Mouse (Mus musculus): ENCODE measurements around the gene Gm34653. TPM values are rescaled to one million over a fixed set of nuclear protein-coding genes. Genes with fewer than 3 reads are reported as not detected.

Gm34653 gene
- polyA plus RNA-seq, 1 experiment: not detected

- H3K4me1 ChIP-seq (ENCODE audit: control insufficient read depth, insufficient read depth, low read length): peaks cover 29% of the 10 kb centered on the region
These were observed 31.0 kb upstream of the Gm34653 start for GRCm38 (mm10) chr2:34801516-34802482.

GRCm38 (mm10) chr2:34802565-34803245, 30.1 kb upstream of the Gm34653 start:
- peak overlapping the region; percentile 94 for H3K4me3 ChIP-seq (ENCODE audit: insufficient read depth, low read length)
- peak overlapping the region; percentile 79 for H3K27ac ChIP-seq (ENCODE audit: insufficient read depth, low read depth, low read length)
- H3K4me1 ChIP-seq (ENCODE audit: control insufficient read depth, insufficient read depth, low read length): peaks cover 35% of the 10 kb centered on the region

More at GRCm38 (mm10) chr2:34801516-34802482, 31.0 kb upstream of the Gm34653 start:
- Histone ChIP-seq H3K27ac (ENCODE audit: insufficient read depth, low read depth, low read length) (peak overlapping the region; percentile 79), H3K4me3 (ENCODE audit: insufficient read depth, low read length) (peak overlapping the region; percentile 94)
- TF ChIP-seq POLR2A (IDR thresholded peaks at IDR 0.05; ENCODE audit: borderline replicate concordance, low read depth, low read length): no peak
- no peak for TF ChIP-seq CTCF (IDR thresholded peaks at IDR 0.05; ENCODE audit: low read depth, low read length)

DNA sequence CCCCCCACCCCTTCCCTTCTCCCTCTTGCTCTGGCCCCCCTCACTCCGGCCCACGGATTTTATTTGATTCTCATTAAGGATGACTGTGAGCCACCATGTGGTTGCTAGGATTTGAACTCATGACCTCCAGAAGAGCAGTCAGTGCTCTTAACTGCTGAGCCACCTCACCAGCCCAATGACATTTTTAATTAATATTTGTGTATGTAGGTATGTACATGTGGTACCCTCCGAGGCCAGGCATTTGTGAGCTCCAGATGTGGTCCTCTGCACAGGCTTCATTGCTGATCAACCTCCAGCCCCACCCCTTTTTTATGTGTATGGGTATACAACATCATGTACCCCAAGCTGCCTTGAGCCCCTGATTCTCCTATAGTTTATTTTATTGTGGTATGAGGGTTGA, 29.1 kb upstream of the Gm34653 start:
- no peak overlapping the region for H3K27ac ChIP-seq (ENCODE audit: insufficient read depth, low read depth, low read length)
- TF ChIP-seq POLR2A (IDR thresholded peaks at IDR 0.05; ENCODE audit: borderline replicate concordance, low read depth, low read length): no peak
- TF ChIP-seq CTCF (IDR thresholded peaks at IDR 0.05; ENCODE audit: low read depth, low read length): no peak
- peak overlapping the region; percentile 30 for H3K4me3 ChIP-seq (ENCODE audit: insufficient read depth, low read length)

DNA sequence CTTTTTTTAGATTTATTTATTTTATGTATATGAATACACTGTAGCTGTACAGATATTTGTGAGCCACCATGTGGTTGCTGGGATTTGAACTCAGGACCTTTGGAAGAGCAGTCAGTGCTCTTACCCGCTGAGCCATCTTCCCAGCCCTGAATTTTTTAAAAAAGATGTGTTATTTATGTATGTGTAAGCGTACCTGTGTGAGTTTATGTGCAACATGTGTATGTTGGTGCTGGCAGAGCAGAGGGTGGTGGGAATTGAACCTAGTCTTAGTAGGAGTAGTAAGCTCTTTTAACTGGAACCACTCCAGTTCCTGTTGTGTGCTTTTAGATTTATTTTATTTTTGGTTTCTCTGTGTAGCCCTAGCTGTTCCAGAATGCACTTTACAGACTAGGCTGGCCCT, 28.6 kb upstream of the Gm34653 start:
- TF ChIP-seq POLR2A (IDR thresholded peaks at IDR 0.05; ENCODE audit: borderline replicate concordance, low read depth, low read length) (no peak), CTCF (IDR thresholded peaks at IDR 0.05; ENCODE audit: low read depth, low read length) (no peak)
- H3K4me1 ChIP-seq (ENCODE audit: control insufficient read depth, insufficient read depth, low read length): peaks cover 37% of the 10 kb centered on the region
- no peak overlapping the region for H3K27ac ChIP-seq (ENCODE audit: insufficient read depth, low read depth, low read length)
- no peak overlapping the region for H3K4me3 ChIP-seq (ENCODE audit: insufficient read depth, low read length)

More for the DNA sequence above, 29.1 kb upstream of the Gm34653 start:
- peaks cover 40% of the 10 kb centered on the region for H3K4me1 ChIP-seq (ENCODE audit: control insufficient read depth, insufficient read depth, low read length)

DNA sequence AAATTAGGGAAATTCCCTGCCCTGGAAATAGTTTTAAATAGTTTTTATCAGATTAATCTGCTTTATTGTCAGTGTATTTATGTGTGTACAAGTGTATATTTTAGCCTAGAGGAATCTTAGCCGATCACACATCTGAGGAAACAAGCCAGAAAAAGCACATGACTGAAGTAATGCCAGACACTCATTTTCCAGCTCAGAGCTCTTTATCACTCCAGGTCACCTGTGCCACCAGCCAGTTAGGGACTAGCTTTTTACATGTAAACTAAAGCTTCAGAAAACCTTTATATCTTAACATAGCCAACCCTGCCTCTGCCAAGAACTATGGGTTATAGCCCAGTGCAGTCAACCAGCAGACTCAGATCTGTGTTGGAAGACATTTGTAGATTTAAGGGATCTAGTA, 28.0 kb upstream of the Gm34653 start:
- peaks cover 37% of the 10 kb centered on the region for H3K4me1 ChIP-seq (ENCODE audit: control insufficient read depth, insufficient read depth, low read length)
- H3K4me3 ChIP-seq (ENCODE audit: insufficient read depth, low read length): no peak overlapping the region
- no peak overlapping the region for H3K27ac ChIP-seq (ENCODE audit: insufficient read depth, low read depth, low read length)
- TF ChIP-seq CTCF (IDR thresholded peaks at IDR 0.05; ENCODE audit: low read depth, low read length) (no peak), POLR2A (IDR thresholded peaks at IDR 0.05; ENCODE audit: borderline replicate concordance, low read depth, low read length) (no peak)

- H3K27ac ChIP-seq (ENCODE audit: insufficient read depth, low read depth, low read length): no peak overlapping the region
- peaks cover 34% of the 10 kb centered on the region for H3K4me1 ChIP-seq (ENCODE audit: control insufficient read depth, insufficient read depth, low read length)
- H3K4me3 ChIP-seq (ENCODE audit: insufficient read depth, low read length): no peak overlapping the region
- TF ChIP-seq CTCF (IDR thresholded peaks at IDR 0.05; ENCODE audit: low read depth, low read length): no peak
- no peak for TF ChIP-seq POLR2A (IDR thresholded peaks at IDR 0.05; ENCODE audit: borderline replicate concordance, low read depth, low read length)
These were observed 27.4 kb upstream of the Gm34653 start for GRCm38 (mm10) chr2:34805364-34805950.

- no peak overlapping the region for H3K27ac ChIP-seq (ENCODE audit: insufficient read depth, low read depth, low read length)
- peaks cover 31% of the 10 kb centered on the region for H3K4me1 ChIP-seq (ENCODE audit: control insufficient read depth, insufficient read depth, low read length)
- H3K4me3 ChIP-seq (ENCODE audit: insufficient read depth, low read length): no peak overlapping the region
- TF ChIP-seq POLR2A (IDR thresholded peaks at IDR 0.05; ENCODE audit: borderline replicate concordance, low read depth, low read length): no peak
- no peak for TF ChIP-seq CTCF (IDR thresholded peaks at IDR 0.05; ENCODE audit: low read depth, low read length)
These were observed 24.8 kb upstream of the Gm34653 start for GRCm38 (mm10) chr2:34808057-34808456.

DNA sequence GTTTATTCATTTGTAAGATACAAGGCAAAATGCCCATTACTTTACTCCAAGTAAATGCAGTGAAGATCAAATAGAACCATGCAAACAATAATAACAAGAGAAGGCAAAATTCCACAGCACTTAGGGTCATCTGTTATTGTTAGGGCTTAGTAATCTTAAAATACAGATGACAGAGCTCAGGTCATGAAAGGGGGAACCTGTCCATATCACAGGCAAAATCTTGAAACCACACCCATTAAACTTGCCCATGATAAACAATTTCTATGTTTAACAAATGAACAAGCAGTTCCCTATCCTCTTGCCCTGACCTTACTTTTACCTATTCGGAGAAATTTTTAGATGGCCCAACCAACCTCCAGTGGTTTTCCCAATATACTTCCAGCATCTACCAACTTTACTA, 23.2 kb upstream of the Gm34653 start:
- Histone ChIP-seq H3K4me1 (ENCODE audit: control insufficient read depth, insufficient read depth, low read length) (peaks cover 22% of the 10 kb centered on the region), H3K4me3 (ENCODE audit: insufficient read depth, low read length) (no peak overlapping the region), H3K27ac (ENCODE audit: insufficient read depth, low read depth, low read length) (no peak overlapping the region)
- no peak for TF ChIP-seq CTCF (IDR thresholded peaks at IDR 0.05; ENCODE audit: low read depth, low read length)
- TF ChIP-seq POLR2A (IDR thresholded peaks at IDR 0.05; ENCODE audit: borderline replicate concordance, low read depth, low read length): no peak

GRCm38 (mm10) chr2:34810775-34811174, 22.0 kb upstream of the Gm34653 start:
- no peak for TF ChIP-seq POLR2A (IDR thresholded peaks at IDR 0.05; ENCODE audit: borderline replicate concordance, low read depth, low read length)
- TF ChIP-seq CTCF (IDR thresholded peaks at IDR 0.05; ENCODE audit: low read depth, low read length): no peak
- Histone ChIP-seq H3K4me3 (ENCODE audit: insufficient read depth, low read length) (no peak overlapping the region), H3K4me1 (ENCODE audit: control insufficient read depth, insufficient read depth, low read length) (peaks cover 16% of the 10 kb centered on the region), H3K27ac (ENCODE audit: insufficient read depth, low read depth, low read length) (no peak overlapping the region)

Measured in bone marrow macrophage, adult 2 months (primary cell).